Mouse (Mus musculus): ENCODE measurements around the gene Kmt2a.

Gene Kmt2a

GRCm38 (mm10) chr9:44879694-44880271 lies 1.3 kb downstream of the Kmt2a start:
- peak; percentile 44 for DNase-seq (ENCODE audit: low spot score)

- DNase-seq (ENCODE audit: low spot score) = no peak
These were observed 2.2 kb downstream of the Kmt2a start for GRCm38 (mm10) chr9:44878776-44879500.

DNA sequence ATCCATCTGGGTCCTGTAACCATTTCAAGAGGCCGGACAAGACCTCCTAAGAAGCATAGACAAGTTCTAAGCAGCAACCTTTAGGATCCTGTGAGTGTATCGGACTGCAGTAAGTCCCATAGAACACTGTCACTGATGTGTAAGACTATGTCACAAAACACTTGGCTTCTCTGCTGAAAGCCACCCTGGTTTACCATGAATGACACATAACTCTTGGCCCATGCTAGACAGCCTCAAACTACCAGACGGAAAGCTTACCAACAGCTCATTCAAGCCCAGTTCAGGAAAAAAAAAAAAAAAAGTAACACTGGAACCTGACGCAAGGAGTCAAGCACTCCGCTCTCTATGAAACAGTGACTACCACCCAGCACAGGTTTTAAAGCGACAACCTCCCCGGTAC lies 3.4 kb downstream of the Kmt2a start:
- DNase-seq (ENCODE audit: low spot score) = no peak

- no peak for DNase-seq (ENCODE audit: low spot score)
These were observed 5.6 kb downstream of the Kmt2a start for GRCm38 (mm10) chr9:44875476-44875875.

GRCm38 (mm10) chr9:44874198-44874597 lies 6.9 kb downstream of the Kmt2a start:
- DNase-seq (ENCODE audit: low spot score) = no peak

DNA sequence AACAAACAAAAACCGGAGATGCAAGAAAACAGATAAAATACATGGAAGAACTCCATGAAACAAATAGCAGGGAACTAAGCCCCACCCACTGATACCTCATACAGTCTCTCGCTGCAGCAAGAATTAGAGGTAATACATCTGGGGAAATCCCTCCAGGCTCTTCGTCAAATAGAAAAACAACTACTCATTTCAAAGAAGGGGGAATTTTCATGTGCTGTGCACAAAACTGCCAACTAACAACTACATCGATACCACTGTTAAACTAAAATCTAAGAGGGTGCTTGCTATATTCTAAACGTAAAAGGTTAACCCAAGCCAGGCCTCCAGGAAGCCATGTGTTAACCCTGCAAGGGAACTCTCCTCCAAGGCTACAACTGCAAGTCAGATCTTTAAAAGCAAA lies 7.4 kb downstream of the Kmt2a start:
- no peak for DNase-seq (ENCODE audit: low spot score)

DNA sequence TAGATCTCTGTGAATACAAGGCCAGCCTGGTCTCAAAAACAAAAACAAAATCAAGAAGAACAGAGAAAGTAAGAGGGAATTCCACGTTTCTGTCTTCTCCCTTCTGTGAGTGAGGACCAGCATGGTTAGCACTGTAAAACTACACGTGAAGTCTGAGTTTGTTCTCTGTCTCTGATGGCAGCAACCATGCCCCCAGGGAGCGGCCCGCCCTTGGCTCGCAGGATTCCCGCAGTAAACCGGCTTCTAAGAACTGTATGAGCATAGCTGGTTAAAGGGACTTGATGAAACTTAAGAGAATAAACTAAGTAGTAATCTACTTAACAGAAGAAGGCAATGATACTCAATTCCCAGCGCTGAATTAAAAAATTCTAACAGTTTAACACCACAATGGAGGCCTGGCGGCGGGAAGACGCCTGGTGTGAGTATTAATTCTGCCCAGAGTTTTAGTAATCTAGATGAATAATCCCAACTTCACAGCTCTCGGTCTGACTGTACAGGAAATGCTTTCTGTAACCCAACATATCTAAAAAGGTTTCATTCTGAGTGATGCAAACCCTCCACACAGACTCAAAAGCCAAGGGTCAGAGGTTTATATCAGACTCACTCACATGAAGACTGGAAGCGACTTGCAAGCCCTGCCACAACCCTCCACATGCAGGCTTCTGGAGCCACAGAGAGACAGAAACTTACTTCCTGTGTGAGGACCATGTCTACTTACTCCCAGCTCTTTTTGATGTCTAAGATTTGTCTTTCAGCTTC lies 12.6 kb downstream of the Kmt2a start:
- no peak for DNase-seq (ENCODE audit: low spot score)

DNA sequence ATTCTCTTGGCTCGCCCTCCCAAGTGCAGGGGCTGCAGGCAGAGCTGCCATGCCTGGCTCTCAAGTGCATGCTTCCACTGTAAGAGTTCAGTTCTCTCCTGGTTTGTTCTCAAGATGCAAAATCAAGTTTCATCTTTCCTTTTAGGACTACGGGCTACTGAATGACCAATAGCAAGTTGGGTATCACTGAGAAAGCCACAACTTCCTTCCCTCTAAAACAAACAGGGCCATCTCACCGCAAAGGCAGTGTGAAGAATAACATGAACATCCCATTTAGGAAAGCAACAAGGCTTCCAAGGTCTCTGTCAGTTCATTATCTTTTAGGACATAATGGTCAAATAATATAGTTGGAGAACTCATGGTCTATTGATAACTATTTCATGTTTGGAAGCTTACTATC lies 13.4 kb downstream of the Kmt2a start:
- no peak for DNase-seq (ENCODE audit: low spot score)

DNA sequence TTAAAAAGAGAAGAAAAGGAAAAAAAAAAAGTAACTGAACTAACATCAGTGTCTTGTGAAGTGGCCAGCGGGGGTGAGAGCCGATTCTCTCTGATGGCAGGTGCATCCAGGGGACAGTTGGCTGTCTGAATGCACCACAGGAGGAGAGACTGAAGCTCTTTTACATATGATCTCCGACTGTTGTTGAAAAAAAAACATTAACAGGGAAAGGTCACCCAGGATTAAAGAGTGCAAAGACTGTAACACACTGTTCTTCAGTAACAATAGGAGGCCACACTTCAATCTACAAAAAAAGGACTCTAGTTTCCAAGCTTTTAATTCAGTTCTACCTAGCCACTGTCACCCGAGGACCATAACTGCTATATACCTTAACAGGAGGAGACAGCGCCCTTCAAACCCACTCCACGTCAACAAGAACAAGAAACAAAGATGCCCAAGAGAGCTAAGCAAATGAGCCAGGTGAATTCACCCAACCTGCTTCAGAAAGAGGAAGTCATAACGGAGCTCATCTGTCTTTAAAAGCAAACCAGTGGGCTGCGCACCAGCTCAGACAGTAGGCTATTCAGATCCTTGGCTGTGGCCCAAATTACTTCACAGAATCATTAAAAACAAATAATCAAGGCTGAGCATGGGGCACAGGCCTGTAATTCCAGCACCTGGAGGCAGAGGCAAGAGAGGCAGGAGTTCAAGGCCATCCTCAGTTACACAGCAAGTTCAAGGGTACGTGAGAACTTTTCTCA lies 14.4 kb downstream of the Kmt2a start:
- no peak for DNase-seq (ENCODE audit: low spot score)

DNA sequence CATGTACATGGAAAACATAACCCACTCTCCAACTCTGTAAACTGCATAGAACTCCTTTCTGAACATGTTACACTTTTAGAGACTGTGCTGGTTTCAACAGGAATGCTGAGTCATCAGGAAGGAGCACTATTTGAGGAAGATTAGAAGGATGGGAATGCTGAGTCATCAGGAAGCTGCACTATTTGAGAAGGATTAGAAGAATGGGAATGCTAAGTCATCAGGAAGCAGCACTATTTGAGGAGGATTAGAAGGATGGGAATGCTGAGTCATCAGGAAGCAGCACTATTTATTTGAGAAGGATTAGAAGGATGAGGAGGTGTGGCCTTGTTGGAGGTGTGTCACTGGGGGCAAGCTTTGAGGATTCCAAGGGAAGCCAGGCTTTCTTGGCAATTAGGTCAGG lies 20.0 kb downstream of the Kmt2a start:
- DNase-seq (ENCODE audit: low spot score) = no peak

DNA sequence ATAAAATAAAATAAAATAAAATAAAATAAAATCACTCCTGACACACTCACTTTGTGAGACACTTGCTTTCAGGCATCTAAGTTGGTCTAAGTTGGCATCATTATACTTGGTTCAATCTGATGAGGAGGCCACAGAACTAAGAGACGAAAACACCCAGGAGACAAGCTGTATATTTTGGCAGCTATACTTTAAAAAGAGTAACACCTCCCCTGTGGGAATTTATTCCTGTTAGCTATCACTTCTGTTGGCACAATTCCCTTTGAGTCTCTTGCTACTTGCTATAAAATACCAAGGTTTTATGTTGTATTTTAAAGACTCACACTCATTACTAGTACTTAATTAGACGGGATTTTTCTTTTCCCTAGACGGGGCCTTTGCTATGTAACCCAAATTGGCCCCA lies 22.4 kb downstream of the Kmt2a start:
- DNase-seq (ENCODE audit: low spot score) = no peak

- no peak for DNase-seq (ENCODE audit: low spot score)
These were observed 23.6 kb downstream of the Kmt2a start for GRCm38 (mm10) chr9:44857405-44857992.

DNA sequence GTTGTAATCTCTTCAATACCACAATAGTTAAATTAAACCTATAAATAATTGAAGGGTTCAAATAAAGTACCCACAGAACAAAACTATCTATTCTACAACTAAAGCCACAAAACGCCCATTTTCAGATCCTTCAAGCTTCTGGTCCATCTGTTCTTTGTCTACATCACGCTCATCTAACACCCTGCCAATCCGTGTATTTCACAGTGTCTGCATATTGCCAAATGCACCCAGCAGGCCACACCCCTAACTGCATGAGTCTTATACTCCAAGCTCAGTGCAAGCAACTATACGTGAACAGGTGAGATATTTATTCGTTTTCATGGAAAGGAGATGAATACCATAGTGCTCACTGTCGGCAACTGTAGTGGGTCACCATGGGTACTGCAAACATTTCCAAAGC lies 25.9 kb downstream of the Kmt2a start:
- DNase-seq (ENCODE audit: low spot score) = no peak

GRCm38 (mm10) chr9:44847446-44847845 lies 33.6 kb downstream of the Kmt2a start:
- no peak for DNase-seq (ENCODE audit: low spot score)

DNA sequence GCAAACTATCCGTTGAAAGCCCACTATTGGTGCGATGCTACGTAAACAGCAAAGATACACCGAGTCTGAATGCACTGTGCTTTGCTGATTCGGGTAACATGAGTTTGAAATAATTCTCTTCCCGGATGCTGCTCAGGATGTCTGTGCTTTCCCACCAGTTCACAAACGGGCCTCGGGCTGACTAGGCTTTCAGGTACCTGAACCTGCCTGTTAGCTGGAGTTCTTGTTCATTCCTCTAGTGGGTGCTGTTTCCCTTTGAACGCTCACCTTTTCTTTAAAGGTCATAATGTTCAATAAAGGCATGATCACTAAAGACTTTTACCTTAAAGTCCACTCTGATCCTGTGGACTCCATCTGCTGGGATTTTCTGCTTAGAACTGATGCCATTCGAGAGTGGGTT lies 39.9 kb downstream of the Kmt2a start:
- DNase-seq (ENCODE audit: low spot score) = peak; percentile 41

- peak; percentile 65 for DNase-seq (ENCODE audit: low spot score)
These were observed 44.7 kb downstream of the Kmt2a start for GRCm38 (mm10) chr9:44836439-44836838.

- DNase-seq (ENCODE audit: low spot score) = peak; percentile 41
These were observed 48.7 kb downstream of the Kmt2a start for GRCm38 (mm10) chr9:44832356-44832755.

DNA sequence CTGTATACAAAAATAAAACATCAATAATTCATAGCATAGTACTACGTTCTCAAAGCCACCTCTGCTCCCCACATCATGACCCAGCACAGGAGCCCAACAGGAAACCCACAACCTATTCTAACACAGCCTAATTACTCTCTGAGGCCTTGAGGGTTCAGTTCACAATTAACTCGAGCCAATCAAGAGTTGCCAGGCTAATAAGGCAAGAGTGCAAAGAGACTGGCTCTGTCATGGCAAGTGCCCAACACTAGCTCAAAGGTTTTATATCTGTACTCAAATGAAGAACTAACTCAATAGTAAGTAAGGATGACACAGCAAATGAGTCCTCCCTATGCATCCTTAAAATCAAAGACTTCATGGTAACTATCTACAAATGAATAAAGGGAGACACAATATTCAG lies 50.6 kb downstream of the Kmt2a start:
- DNase-seq (ENCODE audit: low spot score) = no peak

- no peak for DNase-seq (ENCODE audit: low spot score)
These were observed 52.2 kb downstream of the Kmt2a start for GRCm38 (mm10) chr9:44828944-44829343.

GRCm38 (mm10) chr9:44826660-44827059 lies 54.4 kb downstream of the Kmt2a start:
- no peak for DNase-seq (ENCODE audit: low spot score)

DNA sequence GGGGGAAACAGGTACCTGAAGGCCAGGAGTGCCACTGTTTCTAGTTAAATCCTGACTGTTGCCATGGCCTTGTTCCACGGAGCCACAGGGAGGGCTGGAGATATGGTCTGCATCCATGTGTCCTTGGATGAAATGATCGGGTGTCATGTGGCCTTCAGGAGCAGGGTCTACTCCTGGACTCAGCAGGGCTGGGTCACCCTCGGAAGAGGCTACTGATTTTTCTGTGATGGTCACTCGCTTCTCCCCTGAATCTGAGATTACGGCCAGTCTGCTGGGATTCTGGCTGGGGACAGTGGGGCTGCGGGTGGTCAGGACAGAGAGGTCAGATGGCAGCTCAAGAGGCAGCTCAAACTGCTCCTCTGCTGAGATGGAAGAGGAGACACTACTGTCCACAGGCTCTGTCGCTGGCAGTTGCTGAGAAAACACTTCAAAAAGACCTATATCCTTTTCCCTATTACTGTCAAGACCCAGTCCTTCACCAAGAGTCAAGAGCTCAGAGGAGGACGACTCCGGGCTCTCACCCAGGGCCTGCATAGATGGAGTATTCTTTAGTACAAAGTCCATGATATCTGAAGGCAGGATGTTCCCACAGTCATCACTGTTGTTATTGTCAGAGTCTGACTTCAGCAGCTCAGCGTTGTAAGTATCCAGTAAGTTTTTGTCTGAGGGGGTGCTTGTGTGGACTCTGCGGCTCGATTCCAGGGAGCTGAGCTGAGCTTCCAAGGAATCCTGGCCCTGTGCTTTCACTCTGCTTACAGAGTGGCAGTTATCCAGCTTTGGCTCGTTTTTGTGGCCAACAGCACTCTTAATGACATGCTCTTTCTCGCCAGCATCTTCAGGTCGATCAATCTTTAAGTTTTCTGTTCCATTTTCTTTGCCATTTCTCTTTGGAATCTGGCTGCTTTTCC lies 60.9 kb downstream of the Kmt2a start:
- no peak for DNase-seq (ENCODE audit: low spot score)

Data from MN1 (cell line).